Mouse (Mus musculus): Measurements from ENCODE around the gene Khdrbs1. TPM values are rescaled to one million over a fixed set of nuclear protein-coding genes. Genes with fewer than 3 reads are reported as not detected.
"Not testable (repeated sequence)": the region's sequence is repeated elsewhere in the genome, so short reads cannot be mapped to it uniquely, and the experiment has no call there.

Khdrbs1 gene
- polyA plus RNA-seq, 1 experiment: 182 TPM

- no peaks in the 10 kb centered on the region for H3K27me3 ChIP-seq (ENCODE audit: control insufficient read depth, insufficient read depth, low read length, poor library complexity, severe bottlenecking)
- H3K36me3 ChIP-seq (ENCODE audit: control insufficient read depth, insufficient read depth, low read length, poor library complexity, severe bottlenecking): no peaks in the 10 kb centered on the region
- H3K27ac ChIP-seq (ENCODE audit: insufficient read depth, low read length): no peak overlapping the region
- no peak overlapping the region for H3K4me3 ChIP-seq (ENCODE audit: low read depth, low read length)
- TF ChIP-seq CTCF (IDR thresholded peaks at IDR 0.05; ENCODE audit: low read depth, low read length) (no peak), POLR2A (IDR thresholded peaks at IDR 0.05; ENCODE audit: insufficient read depth, low read length) (no peak), EP300 (IDR thresholded peaks at IDR 0.05; ENCODE audit: insufficient read depth, low read depth, low read length) (no peak)
- H3K9me3 ChIP-seq (replicated peaks; ENCODE audit: control insufficient read depth, insufficient read depth, low read length, poor library complexity, severe bottlenecking): no peaks in the 10 kb centered on the region
- H3K9ac ChIP-seq (ENCODE audit: low read depth, poor library complexity, severe bottlenecking): no peak overlapping the region
- H3K4me1 ChIP-seq (ENCODE audit: control insufficient read depth, insufficient read depth, low read length): peaks cover 7% of the 10 kb centered on the region
These were observed 41.4 kb upstream of the Khdrbs1 start for GRCm38 (mm10) chr4:129783506-129783905.

GRCm38 (mm10) chr4:129782857-129783331, 40.8 kb upstream of the Khdrbs1 start:
- peaks cover 7% of the 10 kb centered on the region for H3K4me1 ChIP-seq (ENCODE audit: control insufficient read depth, insufficient read depth, low read length)
- H3K4me3 ChIP-seq (ENCODE audit: low read depth, low read length): no peak overlapping the region
- H3K9me3 ChIP-seq (replicated peaks; ENCODE audit: control insufficient read depth, insufficient read depth, low read length, poor library complexity, severe bottlenecking): no peaks in the 10 kb centered on the region
- 0 out of 2 replicates have a peak, but pooled peaks have one; percentile 17 for TF ChIP-seq EP300 (IDR thresholded peaks at IDR 0.05; ENCODE audit: insufficient read depth, low read depth, low read length)
- no peak for TF ChIP-seq CTCF (IDR thresholded peaks at IDR 0.05; ENCODE audit: low read depth, low read length)
- no peak overlapping the region for H3K9ac ChIP-seq (ENCODE audit: low read depth, poor library complexity, severe bottlenecking)
- no peak overlapping the region for H3K27ac ChIP-seq (ENCODE audit: insufficient read depth, low read length)
- H3K27me3 ChIP-seq (ENCODE audit: control insufficient read depth, insufficient read depth, low read length, poor library complexity, severe bottlenecking): no peaks in the 10 kb centered on the region
- H3K36me3 ChIP-seq (ENCODE audit: control insufficient read depth, insufficient read depth, low read length, poor library complexity, severe bottlenecking): no peaks in the 10 kb centered on the region

GRCm38 (mm10) chr4:129781881-129782675, 40.0 kb upstream of the Khdrbs1 start:
- H3K27ac ChIP-seq (ENCODE audit: insufficient read depth, low read length): no peak overlapping the region
- peaks cover 7% of the 10 kb centered on the region for H3K4me1 ChIP-seq (ENCODE audit: control insufficient read depth, insufficient read depth, low read length)
- no peaks in the 10 kb centered on the region for H3K27me3 ChIP-seq (ENCODE audit: control insufficient read depth, insufficient read depth, low read length, poor library complexity, severe bottlenecking)
- H3K9ac ChIP-seq (ENCODE audit: low read depth, poor library complexity, severe bottlenecking): no peak overlapping the region
- H3K36me3 ChIP-seq (ENCODE audit: control insufficient read depth, insufficient read depth, low read length, poor library complexity, severe bottlenecking): no peaks in the 10 kb centered on the region
- TF ChIP-seq CTCF (IDR thresholded peaks at IDR 0.05; ENCODE audit: low read depth, low read length): no peak
- H3K9me3 ChIP-seq (replicated peaks; ENCODE audit: control insufficient read depth, insufficient read depth, low read length, poor library complexity, severe bottlenecking): no peaks in the 10 kb centered on the region
- H3K4me3 ChIP-seq (ENCODE audit: low read depth, low read length): no peak overlapping the region

- Histone ChIP-seq H3K4me1 (ENCODE audit: control insufficient read depth, insufficient read depth, low read length) (no peaks in the 10 kb centered on the region), H3K9me3 (replicated peaks; ENCODE audit: control insufficient read depth, insufficient read depth, low read length, poor library complexity, severe bottlenecking) (no peaks in the 10 kb centered on the region), H3K27ac (ENCODE audit: insufficient read depth, low read length) (no peak overlapping the region), H3K36me3 (ENCODE audit: control insufficient read depth, insufficient read depth, low read length, poor library complexity, severe bottlenecking) (no peaks in the 10 kb centered on the region), H3K4me3 (ENCODE audit: low read depth, low read length) (0 out of 2 replicates have a peak overlapping the region, but pooled peaks have one; percentile 2), H3K9ac (ENCODE audit: low read depth, poor library complexity, severe bottlenecking) (no peak overlapping the region), H3K27me3 (ENCODE audit: control insufficient read depth, insufficient read depth, low read length, poor library complexity, severe bottlenecking) (no peaks in the 10 kb centered on the region)
- no peak for TF ChIP-seq POLR2A (IDR thresholded peaks at IDR 0.05; ENCODE audit: insufficient read depth, low read length)
- TF ChIP-seq EP300 (IDR thresholded peaks at IDR 0.05; ENCODE audit: insufficient read depth, low read depth, low read length): no peak
- TF ChIP-seq CTCF (IDR thresholded peaks at IDR 0.05; ENCODE audit: low read depth, low read length): no peak
These were observed 29.8 kb upstream of the Khdrbs1 start for GRCm38 (mm10) chr4:129771672-129772521.

GRCm38 (mm10) chr4:129771314-129771671, 29.2 kb upstream of the Khdrbs1 start:
- no peak overlapping the region for H3K27ac ChIP-seq (ENCODE audit: insufficient read depth, low read length)
- H3K4me1 ChIP-seq (ENCODE audit: control insufficient read depth, insufficient read depth, low read length): no peaks in the 10 kb centered on the region
- no peaks in the 10 kb centered on the region for H3K9me3 ChIP-seq (replicated peaks; ENCODE audit: control insufficient read depth, insufficient read depth, low read length, poor library complexity, severe bottlenecking)
- no peak overlapping the region for H3K9ac ChIP-seq (ENCODE audit: low read depth, poor library complexity, severe bottlenecking)
- no peaks in the 10 kb centered on the region for H3K27me3 ChIP-seq (ENCODE audit: control insufficient read depth, insufficient read depth, low read length, poor library complexity, severe bottlenecking)
- H3K36me3 ChIP-seq (ENCODE audit: control insufficient read depth, insufficient read depth, low read length, poor library complexity, severe bottlenecking): no peaks in the 10 kb centered on the region
- TF ChIP-seq CTCF (IDR thresholded peaks at IDR 0.05; ENCODE audit: low read depth, low read length) (no peak), POLR2A (IDR thresholded peaks at IDR 0.05; ENCODE audit: insufficient read depth, low read length) (no peak), EP300 (IDR thresholded peaks at IDR 0.05; ENCODE audit: insufficient read depth, low read depth, low read length) (no peak)
- no peak overlapping the region for H3K4me3 ChIP-seq (ENCODE audit: low read depth, low read length)

- H3K27me3 ChIP-seq (ENCODE audit: control insufficient read depth, insufficient read depth, low read length, poor library complexity, severe bottlenecking): no peaks in the 10 kb centered on the region
- H3K4me3 ChIP-seq (ENCODE audit: low read depth, low read length): no peak overlapping the region
- no peak overlapping the region for H3K9ac ChIP-seq (ENCODE audit: low read depth, poor library complexity, severe bottlenecking)
- H3K27ac ChIP-seq (ENCODE audit: insufficient read depth, low read length): no peak overlapping the region
- H3K4me1 ChIP-seq (ENCODE audit: control insufficient read depth, insufficient read depth, low read length): no peaks in the 10 kb centered on the region
- no peaks in the 10 kb centered on the region for H3K9me3 ChIP-seq (replicated peaks; ENCODE audit: control insufficient read depth, insufficient read depth, low read length, poor library complexity, severe bottlenecking)
- no peaks in the 10 kb centered on the region for H3K36me3 ChIP-seq (ENCODE audit: control insufficient read depth, insufficient read depth, low read length, poor library complexity, severe bottlenecking)
- no peak for TF ChIP-seq CTCF (IDR thresholded peaks at IDR 0.05; ENCODE audit: low read depth, low read length)
- no peak for TF ChIP-seq EP300 (IDR thresholded peaks at IDR 0.05; ENCODE audit: insufficient read depth, low read depth, low read length)
- no peak for TF ChIP-seq POLR2A (IDR thresholded peaks at IDR 0.05; ENCODE audit: insufficient read depth, low read length)
These were observed 28.5 kb upstream of the Khdrbs1 start for GRCm38 (mm10) chr4:129770600-129770999.

GRCm38 (mm10) chr4:129768742-129769141, 26.6 kb upstream of the Khdrbs1 start:
- H3K27me3 ChIP-seq (ENCODE audit: control insufficient read depth, insufficient read depth, low read length, poor library complexity, severe bottlenecking); H3K9me3 ChIP-seq (replicated peaks; ENCODE audit: control insufficient read depth, insufficient read depth, low read length, poor library complexity, severe bottlenecking); H3K27ac ChIP-seq (ENCODE audit: insufficient read depth, low read length); H3K9ac ChIP-seq (ENCODE audit: low read depth, poor library complexity, severe bottlenecking); H3K4me3 ChIP-seq (ENCODE audit: low read depth, low read length); H3K4me1 ChIP-seq (ENCODE audit: control insufficient read depth, insufficient read depth, low read length); H3K36me3 ChIP-seq (ENCODE audit: control insufficient read depth, insufficient read depth, low read length, poor library complexity, severe bottlenecking): not testable (repeated sequence)
